Mouse (Mus musculus): ENCODE measurements around the gene Colgalt2.

DNA sequence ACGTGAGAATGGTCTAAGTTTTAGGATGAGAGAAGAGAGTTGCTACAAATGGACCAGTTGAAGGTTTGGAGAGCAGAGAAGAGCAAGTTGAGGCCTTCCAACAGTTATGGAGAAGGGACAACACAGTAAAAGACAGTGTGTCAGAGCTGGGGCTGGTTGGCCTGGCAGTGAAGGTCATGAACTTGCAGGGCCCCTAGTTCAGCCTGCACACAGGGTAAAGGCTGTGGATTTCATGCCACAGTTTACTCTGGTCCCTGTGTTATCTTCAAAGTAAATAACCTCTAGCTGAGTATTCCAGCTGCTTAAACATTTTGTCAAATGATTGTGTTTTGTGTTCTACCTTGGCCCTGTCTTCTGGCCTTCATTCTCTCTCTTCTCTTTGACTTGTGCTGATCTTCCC lies 922 bp upstream of the Colgalt2 start:
- TF ChIP-seq CTCF (IDR thresholded peaks at IDR 0.05; ENCODE audit: borderline replicate concordance, extremely low read depth, insufficient read depth, insufficient read length) (no peak), POLR2A (IDR thresholded peaks at IDR 0.05; ENCODE audit: borderline replicate concordance, extremely low read depth, insufficient read depth, insufficient read length, poor library complexity, severe bottlenecking) (no peak)
